Mouse (Mus musculus) olfactory bulb, adult 2 months (tissue): ENCODE measurements around the gene St3gal5.

Experiments used
- CTCF ChIP-seq: fragments of 200-500 bp; IDR thresholded peaks from 2 replicates; pipeline ENCODE4 v1.5.1; 2012; ENCODE audit warnings: low read depth, mild to moderate bottlenecking, low read length, moderate library complexity; ENCODE audit not compliant: insufficient read depth
- POLR2A ChIP-seq: fragments of 200-500 bp; IDR thresholded peaks from 2 replicates; pipeline ENCODE4 v1.6.1; 2012; ENCODE audit warnings: mild to moderate bottlenecking, low read depth, low read length, moderate library complexity; ENCODE audit not compliant: insufficient read depth

DNA sequence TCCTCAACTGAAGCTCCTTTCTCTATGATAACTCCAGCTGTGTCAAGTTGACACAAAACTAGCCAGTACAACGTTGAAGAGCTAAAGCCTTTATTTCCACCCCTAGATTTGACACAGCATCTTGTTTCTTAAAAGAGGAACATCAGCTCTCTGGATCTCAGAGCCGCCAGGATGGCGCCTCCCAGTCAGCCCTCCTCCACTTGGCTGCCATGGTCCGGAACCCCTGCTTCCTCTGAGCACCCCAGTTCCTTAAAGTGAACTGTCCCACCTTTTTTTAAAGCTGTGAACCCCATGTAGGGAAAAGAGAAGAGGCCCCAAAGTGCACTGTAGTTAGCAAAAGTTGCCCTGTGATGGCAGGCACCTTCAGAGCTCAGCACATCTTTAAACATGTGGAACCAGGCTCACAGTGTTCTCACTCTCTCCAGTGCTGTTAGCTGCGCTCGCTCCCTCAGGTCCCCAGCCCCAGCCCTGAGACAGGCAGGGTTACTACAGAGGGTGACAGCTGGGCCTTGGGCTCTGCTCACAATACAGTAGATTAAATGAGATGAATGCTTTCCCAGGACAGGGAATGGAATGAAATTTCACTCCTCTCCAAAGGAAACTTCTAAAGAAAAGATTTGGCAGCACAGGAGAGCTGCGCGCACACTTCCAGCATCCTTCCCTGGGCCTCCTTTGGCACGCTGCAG, 42.3 kb downstream of the St3gal5 start:
- TF ChIP-seq CTCF (no peak), POLR2A (no peak)
